Mouse (Mus musculus): ENCODE results near the gene Micu1.

Gene Micu1

DNA sequence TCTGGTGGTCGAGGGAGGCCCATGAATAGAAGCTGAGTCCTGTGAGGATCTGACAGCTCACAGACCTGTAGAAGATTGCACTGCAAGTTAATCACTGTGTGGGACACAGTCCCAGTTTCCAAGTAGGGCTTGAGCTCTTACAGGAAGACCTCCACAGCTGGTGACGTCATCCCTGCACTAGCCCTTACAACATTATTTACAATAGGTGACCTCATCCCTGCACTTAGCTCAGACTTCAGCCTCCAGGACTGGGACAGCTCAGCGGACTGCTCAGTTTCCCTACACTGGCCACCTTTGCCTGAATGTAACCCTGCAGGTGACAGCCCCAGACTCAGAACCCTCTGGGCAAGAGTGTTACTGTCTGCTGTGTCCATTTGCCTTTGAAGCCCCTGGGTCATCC lies 75.0 kb downstream of the Micu1 start:
- 0 out of 2 replicates have a peak, but pooled peaks have one; percentile 6 for ATAC-seq (ENCODE audit: low TSS enrichment)

GRCm38 (mm10) chr10:59778137-59778710 lies 75.9 kb downstream of the Micu1 start:
- ATAC-seq (ENCODE audit: low TSS enrichment), result peak; percentile 87

DNA sequence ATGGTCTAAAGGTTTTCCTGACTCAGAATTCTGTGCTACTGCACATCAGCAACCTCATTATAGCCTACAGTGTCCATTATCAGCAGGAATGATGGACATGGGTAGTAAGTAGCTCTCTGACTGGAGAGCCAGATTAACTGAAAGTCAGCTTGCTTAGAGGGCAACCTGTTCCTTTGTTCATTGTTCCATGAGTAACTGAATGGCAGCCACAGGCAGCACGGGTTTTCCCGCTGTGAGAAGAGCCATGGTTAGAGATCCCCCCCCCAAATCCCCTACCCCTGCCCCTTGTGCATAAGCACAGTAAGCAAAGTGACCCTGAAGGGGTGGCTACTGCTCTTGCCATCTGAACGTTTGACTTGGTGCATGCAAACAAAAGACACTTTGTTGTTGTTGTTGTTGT lies 78.4 kb downstream of the Micu1 start:
- no peak for ATAC-seq (ENCODE audit: low TSS enrichment)

DNA sequence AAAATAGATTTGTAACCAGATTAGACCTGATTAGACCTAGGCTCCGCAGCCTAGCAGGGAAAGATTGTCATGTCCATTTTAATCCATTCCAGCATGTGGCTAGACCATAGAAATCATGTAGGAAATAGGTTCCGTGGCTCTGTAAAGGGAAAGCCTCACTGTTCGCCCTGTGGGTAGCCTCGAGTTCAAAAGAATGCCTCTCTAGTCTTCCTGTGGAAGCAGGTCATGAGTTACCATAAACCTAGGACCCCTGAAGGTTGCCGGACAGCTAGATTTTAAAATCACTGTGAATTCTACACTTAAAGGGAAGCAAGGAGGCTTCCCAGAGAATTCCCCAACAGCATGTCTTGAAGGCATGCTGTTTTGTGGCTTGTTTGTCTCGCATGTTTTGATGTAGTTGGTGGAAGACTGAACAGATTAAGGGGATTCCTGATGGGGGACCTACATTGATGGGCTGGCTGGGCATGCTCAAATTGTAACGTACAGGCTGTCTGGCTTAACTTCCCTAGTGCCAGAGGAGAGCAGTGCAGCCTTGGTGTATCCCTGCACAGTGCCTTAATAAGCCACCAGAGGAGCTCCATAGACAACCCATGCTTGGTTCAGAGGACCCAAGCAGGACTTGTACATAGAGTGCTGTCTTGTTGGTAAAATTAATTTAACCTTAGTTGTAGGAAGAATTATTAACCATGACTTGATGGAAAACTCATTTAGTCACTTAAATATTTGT lies 79.1 kb downstream of the Micu1 start:
- ATAC-seq (ENCODE audit: low TSS enrichment), result no peak

- no peak for ATAC-seq (ENCODE audit: low TSS enrichment)
Measured at GRCm38 (mm10) chr10:59784731-59785685, 82.7 kb downstream of the Micu1 start.

DNA sequence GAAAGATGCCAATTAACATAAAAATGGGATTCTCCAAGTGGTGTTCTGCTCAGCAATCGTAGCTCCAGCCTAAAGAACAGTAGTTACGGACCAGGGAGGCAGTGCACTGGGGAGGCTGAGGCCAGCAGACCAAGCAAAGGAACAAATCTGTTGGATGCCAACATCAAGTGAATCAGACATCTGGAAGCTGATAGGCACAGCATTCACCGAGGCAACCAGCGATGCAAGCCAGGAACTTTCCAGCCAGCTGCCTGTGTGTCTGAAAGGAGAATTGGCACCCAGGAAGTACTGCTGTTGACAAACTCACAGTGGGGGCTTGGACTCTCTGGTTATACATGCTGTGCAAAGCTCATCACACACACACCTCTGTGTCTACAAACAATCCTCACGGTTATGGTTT lies 84.0 kb downstream of the Micu1 start:
- ATAC-seq (ENCODE audit: low TSS enrichment), result 0 out of 2 replicates have a peak, but pooled peaks have one; percentile 34

- no peak for ATAC-seq (ENCODE audit: low TSS enrichment)
Measured at GRCm38 (mm10) chr10:59787140-59787800, 85.0 kb downstream of the Micu1 start.

DNA sequence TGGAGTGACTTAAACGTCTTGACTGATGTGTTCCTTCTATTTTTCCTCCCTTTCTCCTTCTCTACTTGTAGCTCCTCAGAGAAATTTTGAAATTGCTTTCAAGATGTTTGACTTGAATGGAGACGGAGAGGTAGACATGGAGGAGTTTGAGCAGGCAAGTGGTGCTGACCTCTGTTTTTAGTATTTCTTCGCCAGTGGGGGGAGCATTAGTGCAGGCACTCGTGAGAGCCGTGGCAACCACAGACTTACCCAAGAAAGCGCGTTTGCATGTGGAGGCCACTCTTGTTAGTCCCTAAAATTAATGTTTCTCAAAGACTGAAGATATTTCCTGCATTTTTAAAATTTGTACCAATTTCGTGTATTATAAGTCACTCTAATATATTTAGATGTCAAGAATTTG lies 85.6 kb downstream of the Micu1 start:
- no peak for ATAC-seq (ENCODE audit: low TSS enrichment)

DNA sequence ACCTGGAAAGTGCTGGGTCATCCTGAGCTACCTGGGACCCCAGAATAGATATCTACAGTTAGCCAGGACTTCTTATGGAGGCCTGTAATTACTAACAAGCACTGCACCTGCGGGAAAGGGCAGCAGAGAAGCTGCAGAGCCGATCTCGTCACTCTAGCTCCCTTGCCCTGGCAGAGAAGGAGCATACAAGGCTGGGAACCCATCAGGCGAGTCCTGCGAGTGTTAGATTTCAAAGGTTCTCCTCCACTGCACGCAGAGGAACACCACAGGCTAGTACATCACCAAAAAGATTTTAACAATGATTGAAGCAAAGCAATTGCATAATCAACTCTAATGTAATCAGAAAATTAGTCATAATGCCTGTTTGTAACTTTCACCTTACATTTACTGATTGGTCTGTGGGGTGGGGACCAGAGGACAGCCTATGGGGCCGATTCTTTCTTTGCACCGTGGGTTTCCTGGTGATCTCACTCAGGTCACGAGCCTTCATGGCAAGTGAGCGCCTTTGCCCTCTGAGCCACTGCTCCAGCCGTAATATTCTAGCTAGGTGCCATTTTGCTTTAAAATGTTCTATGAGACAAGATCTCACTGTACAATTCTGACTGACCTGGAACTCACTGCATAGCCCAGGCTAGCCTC lies 88.1 kb downstream of the Micu1 start:
- ATAC-seq (ENCODE audit: low TSS enrichment), result no peak

DNA sequence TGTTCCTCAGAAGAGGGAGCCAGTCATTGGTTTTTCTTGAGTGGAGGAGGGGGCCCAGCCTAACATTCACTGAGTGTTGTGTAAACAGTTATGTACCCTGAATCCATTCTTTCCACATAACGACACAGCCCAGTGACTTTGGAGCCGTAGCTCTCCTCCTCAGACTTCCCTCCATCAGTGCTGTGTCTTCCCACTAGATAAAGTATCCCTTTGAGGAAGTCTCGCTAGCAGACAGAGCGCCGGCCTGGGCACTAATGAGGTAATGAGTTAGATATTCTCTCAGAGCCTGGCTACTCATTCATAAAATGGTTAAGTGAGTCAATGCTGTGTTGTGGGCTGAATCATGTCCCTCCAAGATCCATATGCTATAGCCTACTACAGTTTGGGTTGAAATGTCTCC lies 89.6 kb downstream of the Micu1 start:
- no peak for ATAC-seq (ENCODE audit: low TSS enrichment)

DNA sequence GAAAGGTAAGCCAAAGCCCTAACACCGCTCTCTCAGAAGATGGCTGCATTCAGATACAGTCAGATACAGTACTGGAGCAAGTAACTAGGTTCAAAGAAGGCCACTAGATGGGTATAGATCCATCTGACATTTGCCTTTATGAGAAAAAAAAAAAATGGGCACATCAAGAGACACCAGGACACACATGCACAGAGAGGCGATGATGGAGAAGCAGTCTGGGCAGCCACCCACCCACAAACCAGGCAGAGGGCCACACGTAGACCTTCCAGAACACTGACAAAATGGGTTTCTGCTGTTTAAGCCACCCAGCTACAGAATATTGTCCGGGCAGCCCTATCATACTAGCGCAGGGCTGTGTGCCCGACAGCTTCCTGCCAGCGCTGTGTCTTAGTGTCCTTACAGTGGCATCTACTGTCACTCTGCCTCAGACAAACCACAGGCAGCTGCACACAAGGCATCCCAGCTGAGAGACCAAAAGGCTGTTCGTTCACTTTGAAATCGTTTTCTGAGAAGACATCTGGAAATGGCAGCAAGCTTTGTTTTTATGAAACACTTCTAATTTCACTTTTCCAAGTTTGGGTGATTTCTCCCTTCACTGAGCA lies 90.4 kb downstream of the Micu1 start:
- 0 out of 2 replicates have a peak, but pooled peaks have one; percentile 44 for ATAC-seq (ENCODE audit: low TSS enrichment)

DNA sequence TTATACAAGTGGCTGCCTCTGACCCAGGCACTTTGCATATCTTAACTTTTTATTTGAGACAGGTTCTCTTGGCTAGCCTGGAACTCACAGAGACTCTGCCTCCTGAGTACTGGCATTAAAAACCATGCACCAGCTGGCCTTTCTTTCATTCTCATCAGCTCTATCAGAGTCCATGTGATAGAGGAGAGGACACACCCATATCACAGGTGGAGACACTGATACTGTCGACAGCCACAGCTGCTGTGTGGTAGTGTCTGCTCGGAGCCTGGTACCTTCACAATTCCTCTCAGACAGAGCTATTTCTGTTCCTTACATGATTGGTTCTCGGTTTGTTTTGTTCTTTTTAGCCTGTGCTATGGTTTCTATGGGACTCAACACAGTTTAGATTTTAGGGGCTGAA lies 91.2 kb downstream of the Micu1 start:
- ATAC-seq (ENCODE audit: low TSS enrichment), result no peak

DNA sequence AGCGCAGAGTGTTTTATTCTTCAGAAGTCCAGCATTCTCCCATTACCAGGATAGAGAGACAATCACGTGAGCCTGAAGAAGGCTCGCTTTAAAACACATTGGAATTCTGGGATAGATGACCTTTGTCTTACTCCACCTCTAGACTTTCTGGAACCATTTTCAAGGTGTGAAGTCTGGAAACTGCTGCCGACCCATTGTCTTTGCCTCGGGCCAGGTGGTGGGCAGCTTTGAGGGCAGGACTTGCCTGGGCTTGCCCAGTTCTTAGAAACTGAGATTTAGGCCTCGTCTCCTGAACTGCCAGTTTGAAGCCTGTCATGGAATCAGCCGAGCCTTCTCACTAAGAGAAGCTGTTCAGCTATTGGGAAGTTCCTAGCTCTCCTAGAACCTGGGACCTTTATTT lies 92.8 kb downstream of the Micu1 start:
- no peak for ATAC-seq (ENCODE audit: low TSS enrichment)

DNA sequence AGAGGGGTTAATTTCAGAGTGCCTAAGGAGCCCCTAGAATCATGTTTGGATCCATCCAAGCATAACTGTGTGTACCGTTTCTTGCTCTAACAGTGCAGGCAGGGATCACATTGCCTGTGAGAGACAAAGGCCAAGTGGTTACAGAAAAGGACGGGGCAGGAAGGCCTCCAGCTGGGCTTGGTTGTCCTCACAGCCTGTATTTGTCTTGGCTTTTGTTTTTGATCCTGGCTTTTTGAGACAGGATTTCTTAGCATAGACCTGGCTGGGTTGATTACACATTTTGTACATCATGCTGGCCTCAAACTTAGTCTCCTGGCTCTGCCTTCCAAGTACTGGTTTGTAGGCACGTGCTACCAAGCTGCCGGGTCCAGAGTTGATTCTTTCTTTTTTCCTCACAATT lies 93.6 kb downstream of the Micu1 start:
- no peak for ATAC-seq (ENCODE audit: low TSS enrichment)

DNA sequence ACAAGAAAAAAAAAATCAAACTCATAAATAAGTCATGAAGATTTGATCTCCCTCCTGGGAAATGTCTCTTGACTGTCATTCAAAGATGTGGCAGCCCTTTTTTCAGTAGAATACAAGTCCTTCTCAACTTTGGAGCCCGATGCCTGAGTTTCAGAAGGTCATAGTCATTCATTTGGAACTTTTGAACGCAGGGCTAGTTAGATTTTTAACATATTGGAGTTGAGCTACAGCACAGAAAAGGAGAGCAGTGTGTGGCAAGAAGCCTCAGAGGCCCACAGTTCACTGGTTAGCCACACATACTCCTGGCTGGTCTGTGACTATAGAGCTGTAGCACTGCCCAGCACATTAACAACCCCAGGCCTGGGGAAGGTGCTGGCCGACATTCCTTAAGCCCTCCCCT lies 96.1 kb downstream of the Micu1 start:
- no peak for ATAC-seq (ENCODE audit: low TSS enrichment)

DNA sequence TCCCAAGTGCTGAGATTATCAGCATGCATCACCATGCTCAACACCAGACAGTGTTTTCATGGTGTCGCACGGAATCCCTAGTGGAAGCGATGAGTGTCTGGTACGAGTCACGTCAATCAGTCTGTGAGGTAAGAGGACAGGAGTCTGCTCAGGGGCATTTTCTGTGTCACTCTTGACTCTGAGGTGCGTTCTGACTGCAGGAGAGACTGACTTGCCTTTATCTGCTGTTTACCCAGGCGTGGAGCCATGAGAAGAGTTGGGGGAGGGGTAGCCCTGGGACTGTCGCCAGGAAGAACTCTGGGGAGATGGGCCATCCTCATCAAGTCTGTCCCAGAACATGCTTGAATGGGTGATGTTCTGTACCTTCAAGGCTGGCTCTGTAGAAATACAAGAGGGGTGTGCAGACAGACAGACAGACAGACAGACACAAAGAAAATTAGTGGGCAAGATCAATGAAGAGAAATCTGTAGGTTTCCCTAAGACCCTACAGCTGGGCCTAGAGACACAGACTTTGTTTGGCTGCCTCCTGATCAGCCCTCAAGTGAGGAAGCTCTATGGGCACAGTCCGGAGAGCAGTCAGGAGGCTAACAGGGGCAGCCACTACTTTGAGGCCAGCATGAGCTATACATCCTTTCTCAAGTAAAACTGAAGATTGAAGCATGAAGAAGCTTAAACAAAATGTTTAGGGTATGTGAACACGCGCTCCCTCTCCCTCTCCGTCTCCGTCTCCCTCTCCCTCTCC lies 97.2 kb downstream of the Micu1 start:
- no peak for ATAC-seq (ENCODE audit: low TSS enrichment)

DNA sequence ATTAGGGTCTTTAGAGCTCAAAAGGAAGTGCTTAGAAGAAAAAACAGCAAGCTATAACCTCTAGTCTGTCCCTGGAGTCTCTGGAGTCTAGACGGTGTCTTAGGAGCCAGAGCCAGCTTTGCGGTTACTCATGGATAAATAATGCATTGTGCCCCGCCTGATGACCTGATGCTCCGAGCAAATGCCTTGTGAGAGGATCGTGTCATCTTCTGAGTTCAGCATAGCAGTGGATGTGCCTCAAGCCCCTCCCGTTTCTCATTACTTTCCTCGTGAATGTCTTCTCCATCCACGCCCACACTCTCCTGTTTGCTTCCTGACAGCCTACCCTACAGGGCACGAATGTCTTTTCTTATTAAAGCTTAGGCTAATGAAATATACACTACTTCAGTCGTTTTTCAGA lies 97.9 kb downstream of the Micu1 start:
- ATAC-seq (ENCODE audit: low TSS enrichment), result no peak

DNA sequence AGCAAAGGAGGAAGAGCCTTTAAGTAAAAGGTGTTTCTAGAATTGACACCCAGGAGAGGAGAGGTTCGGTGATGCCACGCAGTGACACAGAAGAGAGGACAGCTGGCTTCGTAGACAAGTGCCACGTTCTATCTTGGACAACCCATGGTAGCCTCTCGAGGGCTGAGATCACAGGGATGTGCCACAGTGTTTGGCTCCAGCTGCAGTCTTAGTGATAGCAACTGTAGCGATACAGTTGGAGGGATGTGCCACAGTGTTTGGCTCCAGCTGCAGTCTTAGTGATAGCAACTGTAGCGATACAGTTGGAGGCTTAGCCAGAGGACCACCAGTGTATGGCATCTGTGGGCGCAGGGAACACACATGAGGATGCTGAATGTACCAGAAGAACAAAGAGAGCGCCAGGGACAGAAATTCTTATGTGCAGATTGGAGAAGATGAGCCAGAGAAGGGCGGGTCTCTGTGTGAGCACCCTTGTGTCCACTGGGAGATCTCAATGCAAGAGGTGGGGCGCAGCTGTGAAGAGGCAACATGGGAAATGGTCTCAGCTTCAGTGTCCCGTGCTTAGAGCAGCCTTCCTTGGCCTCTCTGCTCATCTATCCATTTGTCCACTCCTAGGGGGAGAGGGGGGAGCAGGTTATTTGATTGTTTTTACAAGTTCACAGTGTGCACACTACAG lies 98.7 kb downstream of the Micu1 start:
- no peak for ATAC-seq (ENCODE audit: low TSS enrichment)

- no peak for ATAC-seq (ENCODE audit: low TSS enrichment)
Measured at GRCm38 (mm10) chr10:59808677-59809076, 106.4 kb downstream of the Micu1 start.
